Comparison of ENCODE assay signal across 10 mouse cellular contexts in genomic region chr15:99715982-99716746, GRCm38 (mm10). TPM values are rescaled to one million over a fixed set of nuclear protein-coding genes. Genes with fewer than 3 reads are reported as not detected.
DNase-seq lines count a peak whose midpoint lies in the region; ATAC-seq and TF ChIP-seq lines count a peak whose summit lies in the region.
"Had no signal": no experiment of that assay in that cellular context is flagged by ENCODE, and none has a peak within 500 bp of the region (broad histone marks: within the 10 kb centered on the region; RNA-seq: fewer than 3 reads in every experiment).

No protein-coding gene starts in this region.

- no peak for TF ChIP-seq CTCF in forebrain, postnatal 0 days (IDR thresholded peaks at IDR 0.05; ENCODE audit: low read depth)

- no peak overlapping the region for H3K4me3 ChIP-seq in forebrain, postnatal 0 days (ENCODE audit: low read depth, low read length)
- no peak overlapping the region for H3K4me3 ChIP-seq in liver, embryonic 12.5 days

- ATAC-seq in cerebellum, adult (ENCODE audit: insufficient number of reproducible peaks, low FRiP score, low TSS enrichment) = no peak
- ATAC-seq in forebrain, postnatal 0 days = no peak
- no peak for ATAC-seq in liver, embryonic 12.5 days
- ATAC-seq in activated CD4-positive, CD25-positive, alpha-beta regulatory T cell, adult 4 months = no peak

- 63% methylated on average over 11 of the region's 11 CpGs for WGBS in forebrain, postnatal 0 days
- WGBS in liver, embryonic 12.5 days (ENCODE audit: insufficient replicate concordance) = 66% methylated on average over 11 of the region's 11 CpGs

- peaks cover 40% of the 10 kb centered on the region for H3K36me3 ChIP-seq in forebrain, postnatal 0 days (ENCODE audit: insufficient read depth)
- H3K36me3 ChIP-seq in liver, embryonic 12.5 days = peaks cover 38% of the 10 kb centered on the region

- peak overlapping the region; percentile 74 for H3K27ac ChIP-seq in forebrain, postnatal 0 days (ENCODE audit: low read depth, low read length)
- H3K27ac ChIP-seq in liver, embryonic 12.5 days = peak overlapping the region; percentile 46; the same call in 1 of the 2 replicates

- H3K27me3 ChIP-seq in forebrain, postnatal 0 days (ENCODE audit: insufficient read depth, low read length) = no peaks in the 10 kb centered on the region
- H3K27me3 ChIP-seq in liver, embryonic 12.5 days (replicated peaks) = no peaks in the 10 kb centered on the region
- H3K27me3 ChIP-seq: CH12.LX had no signal

- H3K4me1 ChIP-seq in forebrain, postnatal 0 days (ENCODE audit: insufficient read depth) = no peaks in the 10 kb centered on the region; the same call in 1 of the 2 replicates
- peaks cover 23% of the 10 kb centered on the region for H3K4me1 ChIP-seq in liver, embryonic 12.5 days

- peak; percentile 36 to 40 for DNase-seq in cerebellum, postnatal 25 days
- peak; percentile 80 for DNase-seq in adipocyte (ENCODE audit: low spot score)
- no peak for DNase-seq in forebrain, postnatal 0 days
- no peak for DNase-seq in thymus, postnatal 4 days
- DNase-seq in urinary bladder, postnatal 14 days (ENCODE audit: low spot score) = no peak

- no peak overlapping the region for H3K9ac ChIP-seq in forebrain, postnatal 0 days
- no peak overlapping the region for H3K9ac ChIP-seq in liver, embryonic 12.5 days

- H3K9me3 ChIP-seq in forebrain, postnatal 0 days (ENCODE audit: low read length) = no peaks in the 10 kb centered on the region
- no peaks in the 10 kb centered on the region for H3K9me3 ChIP-seq in liver, embryonic 12.5 days (replicated peaks)

- H3K4me2 ChIP-seq in forebrain, postnatal 0 days (ENCODE audit: low read depth) = no peak overlapping the region
- H3K4me2 ChIP-seq in liver, embryonic 12.5 days = no peak overlapping the region

RNA-seq across cellular contexts. Expression of gene Gpd1, which starts 1.2 kb away (rescaled TPM):
- total RNA-seq in forebrain, postnatal 0 days (2014; rRNA removed) = 6.0 and 6.1 TPM in 2 replicates
- polyA plus RNA-seq in forebrain, postnatal 0 days (2015; fragmentation: Nextera tagmentation; extraction: Ambion mirVana) = 3.9 and 4.3 TPM in 2 replicates
- polyA plus RNA-seq in liver, embryonic 12.5 days (2016; fragmentation: Nextera tagmentation; extraction: Ambion mirVana) = 7.5 and 8.0 TPM in 2 replicates
- under 1 TPM; 0.16 to 0.60 TPM for polyA plus RNA-seq in activated CD4-positive, CD25-positive, alpha-beta regulatory T cell, adult 4 months (2017; shearing (Covaris generic))

RNA-seq across cellular contexts. Expression of gene Cox14, which starts 9.3 kb away (rescaled TPM):
- total RNA-seq in forebrain, postnatal 0 days (2014; rRNA removed) = 69.0 and 86.2 TPM in 2 replicates
- 177 and 209 TPM in 2 replicates for polyA plus RNA-seq in forebrain, postnatal 0 days (2015; fragmentation: Nextera tagmentation; extraction: Ambion mirVana)
- 98.3 and 98.4 TPM in 2 replicates for polyA plus RNA-seq in liver, embryonic 12.5 days (2016; fragmentation: Nextera tagmentation; extraction: Ambion mirVana)
- 100 to 1,000 TPM; 152 to 189 TPM for polyA plus RNA-seq in activated CD4-positive, CD25-positive, alpha-beta regulatory T cell, adult 4 months (2017; shearing (Covaris generic))

RNA-seq across cellular contexts. Expression of gene Gm17349, which starts 10.9 kb away (rescaled TPM):
- not detected in 2 replicates for total RNA-seq in forebrain, postnatal 0 days (2014; rRNA removed)
- polyA plus RNA-seq in forebrain, postnatal 0 days (2015; fragmentation: Nextera tagmentation; extraction: Ambion mirVana) = not detected in 2 replicates
- polyA plus RNA-seq in liver, embryonic 12.5 days (2016; fragmentation: Nextera tagmentation; extraction: Ambion mirVana) = not detected in 2 replicates
- polyA plus RNA-seq in activated CD4-positive, CD25-positive, alpha-beta regulatory T cell, adult 4 months (2017; shearing (Covaris generic)) = not detected
- polyA plus RNA-seq: heart, embryonic 16.5 days had no signal

RNA-seq across cellular contexts. Expression of gene Smarcd1, which starts 14.2 kb away (rescaled TPM):
- 89.7 and 90.1 TPM in 2 replicates for total RNA-seq in forebrain, postnatal 0 days (2014; rRNA removed)
- polyA plus RNA-seq in forebrain, postnatal 0 days (2015; fragmentation: Nextera tagmentation; extraction: Ambion mirVana) = 93.6 and 107 TPM in 2 replicates
- polyA plus RNA-seq in liver, embryonic 12.5 days (2016; fragmentation: Nextera tagmentation; extraction: Ambion mirVana) = 12.2 and 12.6 TPM in 2 replicates
- 10 to 100 TPM in 1 of 2 experiments, 1 to 10 TPM in 1; 8.6 to 10.8 TPM for polyA plus RNA-seq in activated CD4-positive, CD25-positive, alpha-beta regulatory T cell, adult 4 months (2017; shearing (Covaris generic))

RNA-seq across cellular contexts. Expression of gene Asic1, which starts 46.0 kb away (rescaled TPM):
- 81.9 and 99.1 TPM in 2 replicates for total RNA-seq in forebrain, postnatal 0 days (2014; rRNA removed)
- 24.7 and 28.1 TPM in 2 replicates for polyA plus RNA-seq in forebrain, postnatal 0 days (2015; fragmentation: Nextera tagmentation; extraction: Ambion mirVana)
- 1.8 and 2.0 TPM in 2 replicates for polyA plus RNA-seq in liver, embryonic 12.5 days (2016; fragmentation: Nextera tagmentation; extraction: Ambion mirVana)
- under 1 TPM; 0.22 to 0.32 TPM for polyA plus RNA-seq in activated CD4-positive, CD25-positive, alpha-beta regulatory T cell, adult 4 months (2017; shearing (Covaris generic))

Comparison
In these comparisons a context has a peak if more than half of its experiments do, and no peak if none do; other contexts are left out.
1. DNase-seq: peak in cerebellum, postnatal 25 days (2 of 2) and adipocyte (single experiment); none in forebrain, postnatal 0 days (single experiment), thymus, postnatal 4 days (single experiment) and urinary bladder, postnatal 14 days (single experiment).